Mouse (Mus musculus) induced T-regulatory cell, adult 2 months (primary cell): ENCODE results near the gene Vps37b.

Experiments
- DNase-seq: peaks from one replicate; pipeline ENCODE4 v3.0.0-alpha.2; 2012; ENCODE audit warnings: low read depth

Gene Vps37b

GRCm38 (mm10) chr5:123978131-123978530 lies 53.9 kb downstream of the Vps37b start:
- DNase-seq: no peak

GRCm38 (mm10) chr5:123977231-123977630 lies 54.8 kb downstream of the Vps37b start:
- no peak for DNase-seq

- DNase-seq: peak; percentile 60
These were observed 56.3 kb downstream of the Vps37b start for GRCm38 (mm10) chr5:123975668-123976180.

GRCm38 (mm10) chr5:123974616-123975111 lies 57.4 kb downstream of the Vps37b start:
- DNase-seq: peak; percentile 89

GRCm38 (mm10) chr5:123974179-123974485 lies 57.9 kb downstream of the Vps37b start:
- DNase-seq: peak; percentile 66

GRCm38 (mm10) chr5:123973299-123974178 lies 58.5 kb downstream of the Vps37b start, which contains the start of gene Hip1r:
Gene Hip1r (plus strand): TSS chr5:123973628.
- peak; percentile 86 for DNase-seq

- no peak for DNase-seq
These were observed 59.6 kb downstream of the Vps37b start for GRCm38 (mm10) chr5:123972453-123972852.

GRCm38 (mm10) chr5:123970576-123970975 lies 61.5 kb downstream of the Vps37b start:
- no peak for DNase-seq

- DNase-seq: no peak
These were observed 62.9 kb downstream of the Vps37b start for GRCm38 (mm10) chr5:123969216-123969615.

GRCm38 (mm10) chr5:123968468-123968867 lies 63.6 kb downstream of the Vps37b start:
- DNase-seq: no peak

GRCm38 (mm10) chr5:123966759-123967158 lies 65.3 kb downstream of the Vps37b start:
- DNase-seq: no peak

GRCm38 (mm10) chr5:123964208-123964607 lies 67.9 kb downstream of the Vps37b start:
- DNase-seq: no peak

- DNase-seq: no peak
These were observed 71.0 kb downstream of the Vps37b start for GRCm38 (mm10) chr5:123961046-123961445.

- no peak for DNase-seq
These were observed 71.9 kb downstream of the Vps37b start for GRCm38 (mm10) chr5:123960129-123960528.

- DNase-seq: no peak
These were observed 73.1 kb downstream of the Vps37b start for GRCm38 (mm10) chr5:123959018-123959417.

GRCm38 (mm10) chr5:123957213-123957612 lies 74.9 kb downstream of the Vps37b start:
- DNase-seq: no peak
